Mouse (Mus musculus): ENCODE measurements around the gene Olfr550. TPM values are rescaled to one million over a fixed set of nuclear protein-coding genes. Genes with fewer than 3 reads are reported as not detected.

Gene Olfr550
- total RNA-seq, 2 experiments from 2014 or later: 0.08 TPM; not detected in 1

Other genes with a start within 250 kb of the Olfr550 start
- gene Rrm1, start 129.7 kb upstream of the Olfr550 start, total RNA-seq (2021): 10 to 100 TPM in 1 of 2 experiments, 1 to 10 TPM in 1; 9.6 to 10.9 TPM
- not detected for gene Olfr543, start 89.8 kb upstream of the Olfr550 start, total RNA-seq (2021)
- gene Olfr544, start 83.1 kb upstream of the Olfr550 start, total RNA-seq (2021): not detected
- not detected for gene Olfr545, start 71.9 kb upstream of the Olfr550 start, total RNA-seq (2021)
- not detected for gene Olfr547, start 36.7 kb upstream of the Olfr550 start, total RNA-seq (2021)
- gene Olfr548-ps1, start 30.5 kb upstream of the Olfr550 start, total RNA-seq (2021): not detected
- gene Olfr549, start 21.6 kb upstream of the Olfr550 start, total RNA-seq (2021): not detected
- gene Trim21, start 6.0 kb upstream of the Olfr550 start, total RNA-seq (2021): 1 to 10 TPM; 5.2 to 7.0 TPM
- gene Olfr551, start 20.4 kb downstream of the Olfr550 start, total RNA-seq (2021): not detected
- gene Olfr552, start 26.3 kb downstream of the Olfr550 start, total RNA-seq (2021): under 1 TPM; 0.14 TPM
- gene Olfr553, start 46.8 kb downstream of the Olfr550 start, total RNA-seq (2021): not detected
- not detected for gene Olfr554, start 67.0 kb downstream of the Olfr550 start, total RNA-seq (2021)
- gene Olfr555, start 87.4 kb downstream of the Olfr550 start, total RNA-seq (2021): not detected
- gene Olfr556, start 93.5 kb downstream of the Olfr550 start, total RNA-seq (2021): not detected
- 1 to 10 TPM; 7.7 to 8.4 TPM for gene Trim68, start 115.9 kb downstream of the Olfr550 start, total RNA-seq (2021)
- gene Olfr557, start 124.5 kb downstream of the Olfr550 start, total RNA-seq (2021): not detected
- 1 to 10 TPM; 2.5 to 3.0 TPM for gene Olfr558, start 130.8 kb downstream of the Olfr550 start, total RNA-seq (2021)
- not detected for gene Olfr33, start 147.6 kb downstream of the Olfr550 start, total RNA-seq (2021)
- not detected for gene Olfr559, start 156.0 kb downstream of the Olfr550 start, total RNA-seq (2021)
- gene Olfr560, start 187.9 kb downstream of the Olfr550 start, total RNA-seq (2021): not detected
- under 1 TPM; 0.28 to 0.68 TPM for gene Olfr78, start 188.0 kb downstream of the Olfr550 start, total RNA-seq (2021)
- gene Olfr561, start 199.8 kb downstream of the Olfr550 start, total RNA-seq (2021): not detected
- gene Olfr564, start 232.0 kb downstream of the Olfr550 start, total RNA-seq (2021): not detected

Data from heart, postnatal 36 days (tissue).